Comparison of ENCODE assay signal across 7 mouse cellular contexts in genomic region chr7:28290638-28291590, GRCm38 (mm10). TPM values are rescaled to one million over a fixed set of nuclear protein-coding genes. Genes with fewer than 3 reads are reported as not detected.
DNase-seq lines count a peak whose midpoint lies in the region; ATAC-seq and TF ChIP-seq lines count a peak whose summit lies in the region.

TSS of gene Selenov (minus strand) at chr7:28291186.

- no peaks in the 10 kb centered on the region for H3K9me3 ChIP-seq in forebrain, embryonic 13.5 days (replicated peaks)
- no peaks in the 10 kb centered on the region for H3K9me3 ChIP-seq in limb, embryonic 14.5 days (ENCODE audit: control insufficient read depth, low read length)

- H3K9ac ChIP-seq in forebrain, embryonic 13.5 days = peak within 1 kb of the TSS; percentile 45
- peak within 1 kb of the TSS; percentile 28; the same call in 1 of the 2 replicates for H3K9ac ChIP-seq in limb, embryonic 14.5 days (ENCODE audit: low read depth, low read length, severe bottlenecking)

- peak; percentile 23; the same call in 1 of the 2 replicates for ATAC-seq in forebrain, embryonic 13.5 days
- ATAC-seq in limb, embryonic 14.5 days (ENCODE audit: low FRiP score, low read depth) = no peak

- peak; percentile 39 to 47 for DNase-seq in left cerebral cortex, adult 18-20 months (ENCODE audit: low spot score in 2 of 2)
- no peak for DNase-seq in left cerebral cortex, adult 11 months (ENCODE audit: low spot score)
- DNase-seq in cerebellum, postnatal 25 days = peak; percentile 69 to 76
- DNase-seq in limb, embryonic 14.5 days (ENCODE audit: low spot score) = peak; percentile 9
- DNase-seq in right cerebral cortex, adult 18-20 months = peak; percentile 42
- no peak for DNase-seq in gastrocnemius, postnatal 10 days

- H3K4me1 ChIP-seq in forebrain, embryonic 13.5 days = peaks cover 25% of the 10 kb centered on the region
- H3K4me1 ChIP-seq in limb, embryonic 14.5 days (ENCODE audit: control insufficient read depth, insufficient read depth, low read length) = no peaks in the 10 kb centered on the region

- peaks cover 91% of the 10 kb centered on the region for H3K27me3 ChIP-seq in forebrain, embryonic 13.5 days
- H3K27me3 ChIP-seq in limb, embryonic 14.5 days (ENCODE audit: control insufficient read depth, insufficient read depth, low read length) = peaks cover 56% of the 10 kb centered on the region

- no peak within 1 kb of the TSS for H3K27ac ChIP-seq in forebrain, embryonic 13.5 days
- no peak within 1 kb of the TSS for H3K27ac ChIP-seq in limb, embryonic 14.5 days (replicated peaks; ENCODE audit: low read depth, low read length)

- 2% methylated on average over 52 of the region's 52 CpGs for WGBS in forebrain, embryonic 13.5 days
- WGBS in limb, embryonic 14.5 days = 1% methylated on average over 48 of the region's 52 CpGs

- H3K4me2 ChIP-seq in forebrain, embryonic 13.5 days = peak within 1 kb of the TSS; percentile 53
- H3K4me2 ChIP-seq in limb, embryonic 14.5 days (replicated peaks; ENCODE audit: low read depth, low read length, severe bottlenecking) = peak within 1 kb of the TSS; percentile 32

- 0 out of 2 replicates have a peak, but pooled peaks cover 2% of the 10 kb centered on the region for H3K36me3 ChIP-seq in forebrain, embryonic 13.5 days (ENCODE audit: poor library complexity, severe bottlenecking)
- H3K36me3 ChIP-seq in limb, embryonic 14.5 days (ENCODE audit: control insufficient read depth, insufficient read depth, low read length) = no peaks in the 10 kb centered on the region

- H3K4me3 ChIP-seq in forebrain, embryonic 13.5 days = peak within 1 kb of the TSS; percentile 28
- peak within 1 kb of the TSS; percentile 11 for H3K4me3 ChIP-seq in limb, embryonic 14.5 days (replicated peaks; ENCODE audit: low read length)

- no peak for TF ChIP-seq POLR2A in limb, embryonic 14.5 days (IDR thresholded peaks at IDR 0.05; ENCODE audit: borderline replicate concordance, extremely low read depth, insufficient read depth, insufficient read length)

RNA-seq across cellular contexts. Expression of gene Selenov, which starts in this region (rescaled TPM):
- under 1 TPM in 1 of 2 experiments, not detected in 1; 0.44 TPM for total RNA-seq in left cerebral cortex, adult 18-20 months (2021)
- 0.33 and 0.39 TPM in 2 replicates for polyA plus RNA-seq in forebrain, embryonic 13.5 days (2015; fragmentation: Nextera tagmentation; extraction: Ambion mirVana)
- 0.55 and 0.74 TPM in 2 replicates for polyA plus RNA-seq in limb, embryonic 14.5 days (2012; rRNA removed)
- polyA plus RNA-seq in limb, embryonic 14.5 days (2014; fragmentation: Nextera tagmentation; extraction: Ambion mirVana) = 0.34 TPM in 1 of 2 replicates, not detected in the other
- not detected for total RNA-seq in gastrocnemius, postnatal 10 days (2021)

Comparison
In these comparisons a context has a peak if more than half of its experiments do, and no peak if none do; other contexts are left out.
1. Peak in DNase-seq in left cerebral cortex, adult 18-20 months; RNA of the gene not detected or under 1 TPM.
2. Peak in ATAC-seq, H3K4me3 ChIP-seq, H3K9ac ChIP-seq and H3K4me2 ChIP-seq in forebrain, embryonic 13.5 days; RNA of the gene not detected or under 1 TPM.
3. Peak in DNase-seq, H3K4me3 ChIP-seq, H3K9ac ChIP-seq and H3K4me2 ChIP-seq in limb, embryonic 14.5 days; RNA of the gene not detected or under 1 TPM.
4. DNase-seq: peak in cerebellum, postnatal 25 days (2 of 2) and right cerebral cortex, adult 18-20 months (single experiment); none in left cerebral cortex, adult 11 months (single experiment) and gastrocnemius, postnatal 10 days (single experiment).